Mouse (Mus musculus) cerebellum, adult 2 months (tissue): ENCODE measurements around the gene Astn2. TPM values are rescaled to one million over a fixed set of nuclear protein-coding genes. Genes with fewer than 3 reads are reported as not detected.

Experiments used
- DNase-seq, 2 experiments: peaks; one replicate each; pipeline ENCODE4 v3.0.0; 2021
- H3K27ac ChIP-seq: fragments of 200-500 bp; 2 replicates; pipeline ENCODE4 v1.5.1; 2012; ENCODE audit warnings: low read length, control low read depth, inconsistent platforms; ENCODE audit not compliant: insufficient read depth
- H3K27me3 ChIP-seq: fragments of 200-500 bp; 2 replicates; pipeline ENCODE4 v1.6.1; 2012; ENCODE audit warnings: inconsistent platforms, mild to moderate bottlenecking, low read length, moderate library complexity; ENCODE audit not compliant: control insufficient read depth, insufficient read depth
- H3K4me1 ChIP-seq: fragments of 200-500 bp; 2 replicates; pipeline ENCODE4 v1.6.1; 2011; ENCODE audit warnings: low read length; ENCODE audit not compliant: control insufficient read depth, insufficient read depth
- H3K4me3 ChIP-seq: fragments of 200-500 bp; replicated peaks from 2 replicates; pipeline ENCODE3; 2011; ENCODE audit warnings: mild to moderate bottlenecking, low read depth, low read length, control low read depth; ENCODE audit not compliant: insufficient read depth
- CTCF ChIP-seq: fragments of 200-500 bp; IDR thresholded peaks from 2 replicates; pipeline ENCODE4 v1.5.1; 2011; ENCODE audit warnings: low read depth, mild to moderate bottlenecking, control low read depth, low read length, moderate library complexity, borderline replicate concordance; ENCODE audit not compliant: insufficient read depth
- POLR2A ChIP-seq: fragments of 200-500 bp; IDR thresholded peaks from 2 replicates; pipeline ENCODE4 v1.6.1; 2011; ENCODE audit warnings: low read length, control low read depth, borderline replicate concordance; ENCODE audit not compliant: insufficient read depth
- WGBS: fragments of 180-500 bp; shearing (Covaris S2); methylation state at CpG from one replicate; pipeline ENCODE4 v1.1.7; 2018; 5-methylcytosine and 5-hydroxymethylcytosine counted together
- polyA plus RNA-seq: library from polyadenylated mRNA; depleted of rRNA; stranded (reverse); fragments of >200 nt; gene quantifications from 2 replicates; pipeline ENCODE4 v1.2.3, GENCODE M21; 2012

The Astn2 gene
- polyA plus RNA-seq, 1 experiment, result 56.9 TPM

DNA sequence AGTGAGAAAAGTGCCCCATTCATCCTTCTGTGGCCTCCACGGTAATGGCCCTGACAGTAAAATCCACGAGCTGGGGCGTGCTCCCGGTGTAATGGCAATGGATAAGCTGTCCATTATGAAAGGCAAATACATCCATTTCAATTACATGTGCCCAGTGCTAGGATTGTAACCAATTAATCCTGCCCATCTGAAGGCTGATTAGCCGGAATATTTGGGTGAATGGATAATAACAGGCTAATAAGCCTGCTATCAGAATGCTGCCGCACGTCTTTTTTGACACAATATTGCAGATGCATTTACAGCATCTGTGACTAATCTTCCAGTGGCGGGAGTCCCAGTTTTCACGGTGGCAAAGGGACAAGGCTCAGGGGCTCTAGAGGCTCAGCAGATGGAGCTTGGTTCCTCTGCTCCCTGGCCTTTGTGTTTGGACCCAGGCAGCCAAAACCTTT is 189.2 kb downstream of the Astn2 start:
- H3K4me1 ChIP-seq, result peaks cover 12% of the 10 kb centered on the region; the same call in 1 of the 2 replicates
- WGBS, result 15% methylated on average over 9 of the region's 9 CpGs

GRCm38 (mm10) chr4:66189636-66190035 is 214.8 kb downstream of the Astn2 start:
- Histone ChIP-seq H3K4me1 (peaks cover 3% of the 10 kb centered on the region; the same call in 1 of the 2 replicates), H3K27ac (no peak overlapping the region), H3K27me3 (no peaks in the 10 kb centered on the region), H3K4me3 (no peak overlapping the region)
- TF ChIP-seq POLR2A, result no peak
- no peak for TF ChIP-seq CTCF
- DNase-seq, result peak; percentile 46 to 68
- WGBS, result 54% methylated on average over 8 of the region's 8 CpGs

More for the DNA sequence above, 189.2 kb downstream of the Astn2 start:
- no peak overlapping the region for H3K4me3 ChIP-seq
- DNase-seq, result peak; percentile 75 to 84
- H3K27ac ChIP-seq, result 0 out of 2 replicates have a peak overlapping the region, but pooled peaks have one; percentile 8
- no peaks in the 10 kb centered on the region for H3K27me3 ChIP-seq
- TF ChIP-seq CTCF (no peak), POLR2A (no peak)

- Histone ChIP-seq H3K27me3 (no peaks in the 10 kb centered on the region), H3K4me1 (peaks cover 15% of the 10 kb centered on the region), H3K4me3 (no peak overlapping the region), H3K27ac (no peak overlapping the region)
- WGBS, result 42% methylated on average over 14 of the region's 14 CpGs
- no peak for TF ChIP-seq CTCF
- no peak for TF ChIP-seq POLR2A
- DNase-seq, result no peak
These were observed 228.4 kb downstream of the Astn2 start for GRCm38 (mm10) chr4:66175887-66176533.

- WGBS, result 27% methylated on average over 5 of the region's 5 CpGs
- Histone ChIP-seq H3K27me3 (no peaks in the 10 kb centered on the region), H3K4me1 (peaks cover 15% of the 10 kb centered on the region), H3K27ac (no peak overlapping the region), H3K4me3 (no peak overlapping the region)
- TF ChIP-seq POLR2A, result no peak
- TF ChIP-seq CTCF, result no peak
- DNase-seq, result peak; percentile 21 to 23
These were observed 232.8 kb downstream of the Astn2 start for GRCm38 (mm10) chr4:66171583-66171982.

DNA sequence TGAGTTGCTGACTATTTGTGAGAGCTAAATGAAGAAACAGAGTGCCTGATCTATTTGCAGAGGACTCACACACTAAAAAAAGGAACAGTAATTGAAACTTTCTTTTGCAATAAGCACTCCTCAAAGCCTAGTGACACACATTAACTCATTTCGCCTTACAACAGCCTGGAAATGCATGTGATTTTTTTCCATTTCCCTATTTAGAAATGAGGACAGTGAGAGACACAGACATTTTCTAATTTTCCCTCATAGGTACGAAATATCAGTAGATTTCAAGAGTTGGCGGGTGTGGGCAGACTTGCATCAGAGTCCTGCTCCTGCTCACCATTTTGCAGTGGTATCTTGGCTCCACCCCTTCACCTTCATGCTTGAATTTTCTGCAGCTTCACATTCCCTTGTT is 233.6 kb downstream of the Astn2 start:
- Histone ChIP-seq H3K4me1 (peaks cover 11% of the 10 kb centered on the region), H3K4me3 (no peak overlapping the region), H3K27ac (no peak overlapping the region), H3K27me3 (no peaks in the 10 kb centered on the region)
- no peak for DNase-seq
- no peak for TF ChIP-seq POLR2A
- no peak for TF ChIP-seq CTCF
- 91% methylated on average over 3 of the region's 3 CpGs for WGBS

DNA sequence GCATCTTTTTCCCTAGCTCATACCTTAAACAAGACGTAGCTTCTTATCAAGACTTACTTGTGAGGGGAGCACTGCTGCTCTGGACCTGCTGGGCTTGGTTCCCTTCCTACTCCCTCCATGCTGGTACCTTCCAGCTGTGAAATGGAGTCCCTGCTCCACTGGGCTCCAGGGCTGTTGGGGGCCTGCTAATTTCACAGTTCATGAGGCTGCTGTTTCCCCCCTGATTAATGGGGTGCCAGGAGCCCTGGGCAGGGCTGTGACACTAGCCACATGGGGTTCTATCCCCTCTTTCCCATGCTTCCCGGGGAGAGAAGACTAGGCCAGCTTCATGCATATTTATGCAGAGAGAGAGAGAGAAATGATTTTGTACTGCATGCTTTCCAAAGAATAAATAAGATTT is 234.9 kb downstream of the Astn2 start:
- H3K4me1 ChIP-seq, result peaks cover 9% of the 10 kb centered on the region
- no peak overlapping the region for H3K27ac ChIP-seq
- WGBS, result 32% methylated on average over 2 of the region's 2 CpGs
- DNase-seq, result no peak
- no peaks in the 10 kb centered on the region for H3K27me3 ChIP-seq
- no peak for TF ChIP-seq CTCF
- no peak for TF ChIP-seq POLR2A
- no peak overlapping the region for H3K4me3 ChIP-seq

- DNase-seq, result peak in 1 of 2 experiments; percentile 32
- H3K27ac ChIP-seq, result 0 out of 2 replicates have a peak overlapping the region, but pooled peaks have one; percentile 50
- TF ChIP-seq POLR2A (no peak), CTCF (no peak)
- 46% methylated on average over 3 of the region's 3 CpGs for WGBS
- H3K4me3 ChIP-seq, result no peak overlapping the region
- no peaks in the 10 kb centered on the region for H3K27me3 ChIP-seq
- peaks cover 7% of the 10 kb centered on the region for H3K4me1 ChIP-seq
These were observed 245.7 kb downstream of the Astn2 start for GRCm38 (mm10) chr4:66158714-66159113.

DNA sequence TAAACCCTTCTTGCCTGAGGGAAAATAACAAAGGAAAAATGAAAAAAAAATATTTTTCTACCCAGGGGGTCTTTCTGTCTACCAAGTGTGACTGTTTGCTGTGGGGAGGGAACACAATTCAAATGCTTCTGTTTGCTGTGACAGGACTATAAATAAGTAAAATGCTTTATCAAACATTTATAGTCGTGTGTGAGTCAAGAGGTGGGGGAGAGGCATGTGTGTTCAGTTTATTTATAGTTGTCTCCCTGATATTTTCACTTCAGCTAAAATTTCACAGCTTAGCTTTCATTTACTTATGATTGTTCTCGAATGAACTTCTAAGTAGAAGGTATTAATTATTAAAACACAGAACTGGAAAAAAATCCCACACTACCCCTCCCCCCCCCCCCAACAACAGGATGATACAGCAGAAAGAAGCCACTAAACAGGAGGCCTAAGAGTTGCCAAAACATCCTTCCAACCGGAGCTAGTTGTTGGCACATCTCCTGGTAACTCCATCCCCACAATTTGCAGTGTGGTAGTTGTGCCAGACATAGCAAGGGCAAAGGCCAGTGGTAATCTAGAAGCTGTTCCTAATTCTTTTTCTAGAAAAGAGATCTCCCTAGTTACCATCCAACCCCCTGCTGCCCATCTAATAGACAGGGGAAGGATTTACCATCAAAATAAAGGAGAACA is 246.8 kb downstream of the Astn2 start:
- H3K4me3 ChIP-seq, result no peak overlapping the region
- H3K27me3 ChIP-seq, result no peaks in the 10 kb centered on the region
- H3K4me1 ChIP-seq, result peaks cover 7% of the 10 kb centered on the region
- peak; percentile 35 to 72 for DNase-seq
- H3K27ac ChIP-seq, result no peak overlapping the region
- TF ChIP-seq CTCF (no peak), POLR2A (no peak)
- WGBS, result 10% methylated on average over 3 of the region's 3 CpGs
